Mouse (Mus musculus) stomach, postnatal 0 days (tissue): ENCODE data around the gene Diaph3. TPM values are rescaled to one million over a fixed set of nuclear protein-coding genes. Genes with fewer than 3 reads are reported as not detected.

Experiments
- ATAC-seq: fragments of 200-750 bp; cut with Nextera tagmentation; 2 replicates; pipeline ENCODE4 v1.8.0; 2017; ENCODE audit not compliant: low FRiP score, low TSS enrichment
- DNase-seq: peaks from one replicate; pipeline ENCODE4 v3.0.0-alpha.2; 2016; ENCODE audit warnings: low spot score
- H3K27ac ChIP-seq: fragments of 300-500 bp; sonication (generic); replicated peaks from 2 replicates; pipeline ENCODE4 v1.5.1; 2014; ENCODE audit warnings: mild to moderate bottlenecking, control low read depth
- H3K27me3 ChIP-seq: fragments of 300-500 bp; sonication (generic); 2 replicates; pipeline ENCODE4 v1.6.1; 2014; ENCODE audit warnings: low read length; ENCODE audit not compliant: control insufficient read depth, insufficient read depth
- H3K36me3 ChIP-seq: fragments of 300-500 bp; sonication (generic); 2 replicates; pipeline ENCODE4 v1.6.1; 2014; ENCODE audit warnings: low read length, mixed read lengths; ENCODE audit not compliant: control insufficient read depth, insufficient read depth
- H3K4me1 ChIP-seq: fragments of 300-500 bp; sonication (generic); replicated peaks from 2 replicates; pipeline ENCODE4 v1.6.1; 2014; ENCODE audit warnings: antibody characterized with exemption; ENCODE audit not compliant: control insufficient read depth, insufficient read depth
- H3K4me2 ChIP-seq: fragments of 300-500 bp; sonication (generic); replicated peaks from 2 replicates; pipeline ENCODE4 v1.6.1; 2014; ENCODE audit warnings: low read depth, mild to moderate bottlenecking, control low read depth, moderate library complexity
- H3K4me3 ChIP-seq: fragments of 300-500 bp; sonication (generic); 2 replicates; pipeline ENCODE4 v1.5.1; 2014; ENCODE audit warnings: low read depth, low read length, control low read depth
- H3K9ac ChIP-seq: fragments of 300-500 bp; sonication (generic); 2 replicates; pipeline ENCODE4 v1.6.1; 2014; ENCODE audit warnings: mild to moderate bottlenecking, low read length, control low read depth, mixed read lengths
- H3K9me3 ChIP-seq: fragments of 300-500 bp; sonication (generic); 2 replicates; pipeline ENCODE4 v1.6.1; 2016; ENCODE audit warnings: low read length; ENCODE audit not compliant: control insufficient read depth
- CTCF ChIP-seq: IDR thresholded peaks from 2 replicates; pipeline ENCODE4 v1.5.1; 2016; ENCODE audit warnings: antibody characterized with exemption, low read depth, mild to moderate bottlenecking, moderate library complexity
- EP300 ChIP-seq: optimal IDR thresholded peaks from 2 replicates; pipeline ENCODE3; 2016; ENCODE audit warnings: antibody characterized with exemption
- WGBS: fragments of 180-500 bp; shearing (Covaris S2); extraction: QIAGEN DNeasy Blood & Tissue Kit; methylation state at CpG from one replicate; pipeline ENCODE4 v1.1.7; 2014; 5-methylcytosine and 5-hydroxymethylcytosine counted together
- polyA plus RNA-seq: library from polyadenylated mRNA; unstranded; fragments of >200 nt; fragmentation: Nextera tagmentation; extraction: Ambion mirVana; gene quantifications from 2 replicates; pipeline ENCODE4 v1.2.1, GENCODE M21; 2015

Gene Diaph3
- polyA plus RNA-seq, 1 experiment from 2014 or later = 3.5 TPM

DNA sequence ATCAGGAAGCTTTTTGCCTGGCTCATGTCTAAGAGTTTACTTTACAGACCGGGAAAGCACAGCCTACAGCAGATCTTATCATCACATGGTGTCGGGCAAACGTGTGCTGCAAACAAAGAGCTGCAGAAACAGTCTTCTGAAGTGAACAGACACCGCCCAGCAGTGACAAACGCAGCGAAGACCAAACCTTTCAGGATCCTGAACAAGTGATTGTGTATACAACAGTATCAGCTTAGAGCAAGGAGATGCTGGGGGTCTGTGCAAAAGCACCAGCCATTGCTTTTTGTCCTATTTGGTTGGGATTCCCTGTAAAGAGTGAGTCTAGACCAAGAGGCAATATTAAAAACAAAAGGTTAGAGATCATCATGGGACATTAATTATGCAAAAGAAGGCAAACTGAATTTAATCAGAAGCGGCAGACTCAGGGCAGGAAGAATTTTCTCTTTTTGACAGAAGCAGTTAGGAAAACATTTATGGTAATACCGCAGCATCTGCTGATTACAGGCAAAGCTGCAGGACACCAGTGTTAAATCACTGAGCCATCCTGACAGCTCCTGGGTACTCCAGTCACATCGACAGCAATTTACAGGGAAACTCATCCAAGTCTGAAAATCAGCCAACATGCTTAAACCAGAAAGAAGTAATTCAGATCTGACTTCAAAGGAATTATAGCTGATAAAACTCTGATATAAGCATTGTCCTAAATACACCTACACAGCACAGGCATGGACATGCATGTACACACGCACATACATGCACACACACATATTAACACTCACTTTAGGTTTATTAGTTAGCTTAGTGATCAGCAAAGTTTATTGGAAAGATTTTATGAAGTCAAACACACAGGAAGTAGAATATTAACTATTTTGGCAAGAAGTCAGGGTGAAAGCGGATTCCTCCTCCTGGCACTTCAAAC is 456.2 kb downstream of the Diaph3 start:
- H3K4me2 ChIP-seq = peak overlapping the region; percentile 17; the same call in 1 of the 2 replicates
- no peaks in the 10 kb centered on the region for H3K27me3 ChIP-seq
- ATAC-seq = no peak
- DNase-seq = no peak
- TF ChIP-seq EP300 = no peak
- no peak for TF ChIP-seq CTCF
- 32% methylated on average over 11 of the region's 11 CpGs for WGBS
- H3K4me1 ChIP-seq = no peaks in the 10 kb centered on the region; the same call in 1 of the 2 replicates
- no peaks in the 10 kb centered on the region for H3K36me3 ChIP-seq
- no peak overlapping the region for H3K4me3 ChIP-seq
- H3K27ac ChIP-seq = no peak overlapping the region
- no peak overlapping the region for H3K9ac ChIP-seq
- H3K9me3 ChIP-seq = no peaks in the 10 kb centered on the region

DNA sequence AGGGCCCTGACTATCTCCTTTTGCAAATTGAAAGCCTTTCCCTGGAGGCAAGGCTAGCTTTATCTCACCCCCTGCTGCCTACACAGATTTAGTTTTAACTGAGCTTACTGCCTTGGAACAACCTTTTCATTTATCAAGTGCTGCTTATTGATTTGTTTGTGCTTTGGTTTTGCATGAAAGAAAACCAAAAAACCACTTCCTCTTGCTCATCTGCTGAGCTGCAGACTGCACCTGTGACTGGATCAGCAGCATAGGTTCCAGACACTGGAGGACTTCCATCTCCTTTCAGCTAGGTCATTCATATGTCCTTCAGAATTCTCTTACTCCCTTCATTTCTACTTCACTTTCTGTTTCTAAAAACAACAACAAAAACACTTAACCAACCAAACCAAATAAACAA is 459.1 kb downstream of the Diaph3 start:
- Histone ChIP-seq H3K4me1 (no peaks in the 10 kb centered on the region; the same call in 1 of the 2 replicates), H3K9ac (no peak overlapping the region), H3K9me3 (no peaks in the 10 kb centered on the region), H3K27ac (no peak overlapping the region), H3K36me3 (no peaks in the 10 kb centered on the region), H3K27me3 (no peaks in the 10 kb centered on the region), H3K4me3 (no peak overlapping the region), H3K4me2 (no peak overlapping the region)
- DNase-seq = no peak
- no peak for ATAC-seq
- TF ChIP-seq EP300 (no peak), CTCF (no peak)

DNA sequence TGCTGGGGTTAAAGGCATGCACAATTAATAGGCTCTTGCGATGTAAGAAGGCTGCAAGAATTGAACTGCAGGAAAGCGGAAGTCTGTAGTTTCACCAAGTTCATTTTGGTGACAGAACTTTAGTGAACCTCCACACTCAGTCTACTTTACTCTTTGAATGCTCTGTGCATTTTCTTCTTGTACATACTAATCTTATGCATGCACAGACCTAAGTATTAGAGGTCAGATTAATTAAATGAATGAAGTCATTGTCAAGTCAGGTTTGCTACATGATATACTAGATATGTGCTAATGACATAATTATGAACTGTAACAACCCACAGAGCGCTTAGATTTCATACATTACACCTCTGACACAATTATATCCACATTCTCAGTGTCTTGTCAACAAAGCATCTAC is 462.0 kb downstream of the Diaph3 start:
- no peak for DNase-seq
- H3K9ac ChIP-seq = no peak overlapping the region
- no peak for ATAC-seq
- H3K9me3 ChIP-seq = no peaks in the 10 kb centered on the region
- no peak overlapping the region for H3K27ac ChIP-seq
- H3K4me3 ChIP-seq = no peak overlapping the region
- H3K4me1 ChIP-seq = no peaks in the 10 kb centered on the region
- H3K27me3 ChIP-seq = no peaks in the 10 kb centered on the region
- H3K4me2 ChIP-seq = no peak overlapping the region
- 97% methylated on average over 3 of the region's 3 CpGs for WGBS
- no peaks in the 10 kb centered on the region for H3K36me3 ChIP-seq
- no peak for TF ChIP-seq CTCF
- TF ChIP-seq EP300 = no peak

DNA sequence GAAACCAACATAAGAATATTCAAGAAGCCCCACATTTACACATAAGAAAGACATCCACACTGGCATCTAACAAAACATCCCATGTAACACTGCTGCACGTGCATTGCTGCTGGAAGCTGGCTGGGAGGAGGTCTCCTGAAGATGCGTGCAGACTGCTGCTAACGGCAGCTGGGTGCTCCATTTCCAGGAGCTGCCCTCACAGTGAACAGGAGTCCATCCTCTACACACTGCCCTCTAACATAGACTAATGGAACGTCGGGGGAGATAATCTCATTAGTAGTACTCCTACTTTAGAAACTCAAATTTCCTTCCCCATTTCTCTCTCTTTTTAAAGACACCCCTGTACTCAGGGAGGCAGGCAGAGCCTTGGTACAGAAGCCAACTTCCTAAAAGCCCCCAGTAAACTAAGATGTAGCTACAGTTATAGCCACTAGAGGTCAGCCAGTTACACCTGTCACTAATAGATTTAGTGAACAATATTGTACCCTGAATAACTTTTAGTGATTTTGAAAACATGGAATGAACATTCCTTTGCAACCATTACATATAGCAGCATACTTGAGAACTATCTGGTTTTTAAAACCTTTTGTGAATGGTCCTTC is 462.8 kb downstream of the Diaph3 start:
- H3K27me3 ChIP-seq = no peaks in the 10 kb centered on the region
- H3K4me1 ChIP-seq = no peaks in the 10 kb centered on the region
- no peaks in the 10 kb centered on the region for H3K9me3 ChIP-seq
- no peak overlapping the region for H3K27ac ChIP-seq
- WGBS = 58% methylated on average over 5 of the region's 5 CpGs
- no peak overlapping the region for H3K4me3 ChIP-seq
- no peak for ATAC-seq
- H3K4me2 ChIP-seq = no peak overlapping the region
- DNase-seq = no peak
- no peak overlapping the region for H3K9ac ChIP-seq
- no peaks in the 10 kb centered on the region for H3K36me3 ChIP-seq
- TF ChIP-seq CTCF (peak; percentile 70), EP300 (no peak)

DNA sequence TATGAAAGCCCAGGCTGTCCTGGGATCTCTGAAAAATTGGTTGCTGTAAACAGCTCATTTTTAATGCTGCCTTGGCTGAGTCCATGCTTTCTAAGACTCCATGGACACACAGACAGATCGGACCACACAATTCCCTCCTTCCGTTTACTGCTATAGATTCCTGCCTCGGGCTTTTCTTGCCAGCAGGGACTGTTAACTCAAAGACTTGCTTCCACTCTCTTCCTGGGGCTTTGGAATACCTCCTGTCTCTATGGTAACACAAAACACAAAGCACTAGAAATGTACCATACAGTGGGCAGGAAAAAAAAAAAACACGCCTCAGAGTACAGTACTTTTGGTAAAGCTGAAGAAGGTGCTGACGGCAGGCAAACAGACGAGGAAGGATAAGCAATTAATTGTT is 464.0 kb downstream of the Diaph3 start:
- Histone ChIP-seq H3K27me3 (no peaks in the 10 kb centered on the region), H3K4me1 (no peaks in the 10 kb centered on the region), H3K9me3 (no peaks in the 10 kb centered on the region), H3K36me3 (no peaks in the 10 kb centered on the region), H3K9ac (no peak overlapping the region), H3K4me2 (no peak overlapping the region), H3K4me3 (no peak overlapping the region), H3K27ac (no peak overlapping the region)
- ATAC-seq (no peak), DNase-seq (no peak)
- TF ChIP-seq CTCF (no peak), EP300 (no peak)
- 45% methylated on average over 6 of the region's 6 CpGs for WGBS

DNA sequence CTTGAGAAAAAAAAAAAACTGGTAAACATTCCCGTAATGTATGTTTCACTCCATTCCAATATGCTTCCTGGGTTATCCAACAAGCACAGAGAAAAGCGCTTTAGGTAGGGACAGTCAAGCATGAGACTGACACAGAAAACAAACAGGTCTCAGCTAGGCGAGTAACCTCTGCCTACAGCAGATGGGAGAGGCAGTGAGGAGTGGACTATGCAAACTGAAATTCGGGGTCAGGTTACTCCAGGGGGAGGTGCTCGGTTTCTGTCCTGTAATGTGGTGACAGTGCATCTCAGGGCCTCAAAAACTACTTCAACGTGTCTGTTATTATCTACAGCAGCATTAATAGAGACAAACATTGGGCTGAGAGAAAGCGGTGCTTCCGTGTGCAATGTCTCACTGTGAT is 465.7 kb downstream of the Diaph3 start:
- H3K9ac ChIP-seq = no peak overlapping the region
- DNase-seq (no peak), ATAC-seq (no peak)
- no peaks in the 10 kb centered on the region for H3K36me3 ChIP-seq
- WGBS = 46% methylated on average over 8 of the region's 8 CpGs
- no peaks in the 10 kb centered on the region for H3K4me1 ChIP-seq
- TF ChIP-seq EP300 (no peak), CTCF (no peak)
- no peaks in the 10 kb centered on the region for H3K27me3 ChIP-seq
- H3K27ac ChIP-seq = no peak overlapping the region
- no peaks in the 10 kb centered on the region for H3K9me3 ChIP-seq
- H3K4me2 ChIP-seq = no peak overlapping the region
- no peak overlapping the region for H3K4me3 ChIP-seq
